Mouse (Mus musculus): ENCODE measurements around the gene Serpinb6b. TPM values are rescaled to one million over a fixed set of nuclear protein-coding genes. Genes with fewer than 3 reads are reported as not detected.
"Not testable (repeated sequence)": the region's sequence is repeated elsewhere in the genome, so short reads cannot be mapped to it uniquely, and the experiment has no call there.

Serpinb6b gene
- polyA plus RNA-seq, 1 experiment from 2014 or later = 2.1 TPM

DNA sequence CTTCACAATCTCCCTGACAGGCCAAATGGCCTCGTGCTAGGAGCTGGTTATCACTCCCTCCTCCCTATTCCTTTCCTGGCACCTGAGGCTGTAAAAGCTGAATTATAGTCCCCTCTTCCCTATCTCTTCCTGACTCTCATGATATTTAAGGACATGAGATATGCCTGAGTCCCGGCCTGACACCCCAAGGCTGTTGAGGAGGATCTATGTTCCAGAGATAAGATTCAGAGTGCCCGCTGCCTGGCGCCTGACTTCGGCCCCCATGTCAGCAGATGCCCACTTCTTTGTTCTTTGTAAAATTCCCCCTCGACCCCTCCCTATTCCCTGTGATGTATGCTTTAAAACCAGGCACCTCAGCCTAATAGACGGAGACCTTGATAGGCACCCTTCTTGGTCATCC is 6.5 kb upstream of the Serpinb6b start:
- ATAC-seq (ENCODE audit: insufficient number of reproducible peaks, insufficient read depth, low FRiP score, low TSS enrichment, low read depth); H3K36me3 ChIP-seq; H3K27ac ChIP-seq; H3K4me3 ChIP-seq; H3K27me3 ChIP-seq; H3K9ac ChIP-seq; H3K4me2 ChIP-seq; H3K9me3 ChIP-seq; H3K4me1 ChIP-seq: not testable (repeated sequence)
- WGBS = 91% methylated on average over 7 of the region's 7 CpGs

DNA sequence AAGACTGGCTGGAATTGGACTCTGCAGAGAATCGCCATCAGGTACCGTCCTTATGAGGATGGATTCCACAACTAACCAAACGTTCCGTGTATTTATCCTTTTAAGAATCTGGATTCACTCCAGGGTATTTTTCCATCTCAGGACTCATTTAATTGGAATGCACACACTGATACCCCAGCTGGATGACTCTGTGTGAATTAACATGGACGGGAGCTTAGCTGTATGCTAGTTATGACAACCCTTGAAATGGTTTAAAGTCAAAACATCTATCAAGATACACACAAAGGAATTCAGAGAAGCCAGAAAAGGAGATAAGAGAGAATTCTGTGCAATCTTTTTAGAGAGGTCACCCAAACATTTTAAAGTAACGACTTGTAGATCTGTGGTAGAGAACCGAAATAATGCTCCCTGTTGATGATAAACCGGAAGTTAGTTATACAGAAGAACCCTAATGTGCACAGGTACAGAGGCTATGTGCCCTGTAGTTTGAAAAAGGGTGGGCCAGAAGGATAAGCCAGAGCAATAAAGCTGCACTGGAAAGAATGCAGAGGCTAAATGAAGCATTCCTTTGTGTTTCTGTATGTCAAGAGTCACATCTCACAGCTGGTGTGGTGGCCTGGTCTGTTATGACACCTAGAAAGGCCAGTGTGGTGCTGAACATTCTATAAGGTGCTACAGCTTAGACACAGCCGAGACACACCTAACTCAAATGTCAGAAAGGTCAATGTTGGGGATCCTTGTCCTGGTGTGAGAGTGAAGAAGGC is 837 bp upstream of the Serpinb6b start:
- H3K4me3 ChIP-seq = no peak overlapping the region
- no peak overlapping the region for H3K9ac ChIP-seq
- H3K9me3 ChIP-seq = no peaks in the 10 kb centered on the region
- WGBS = 71% methylated on average over 9 of the region's 9 CpGs
- H3K4me2 ChIP-seq = no peak overlapping the region
- no peaks in the 10 kb centered on the region for H3K27me3 ChIP-seq
- H3K4me1 ChIP-seq = peaks cover 6% of the 10 kb centered on the region; the same call in 1 of the 2 replicates
- H3K36me3 ChIP-seq = no peaks in the 10 kb centered on the region
- ATAC-seq (ENCODE audit: insufficient number of reproducible peaks, insufficient read depth, low FRiP score, low TSS enrichment, low read depth) = no peak
- H3K27ac ChIP-seq = no peak overlapping the region

- WGBS = 48% methylated on average over 5 of the region's 5 CpGs
Measured at GRCm38 (mm10) chr13:32966116-32966515, 1.1 kb downstream of the Serpinb6b start.

GRCm38 (mm10) chr13:32967233-32967632 is 2.2 kb downstream of the Serpinb6b start:
- ATAC-seq (ENCODE audit: insufficient number of reproducible peaks, insufficient read depth, low FRiP score, low TSS enrichment, low read depth) = no peak
- no peak overlapping the region for H3K27ac ChIP-seq
- no peak overlapping the region for H3K9ac ChIP-seq
- no peaks in the 10 kb centered on the region for H3K9me3 ChIP-seq
- H3K4me2 ChIP-seq = no peak overlapping the region
- no peak overlapping the region for H3K4me3 ChIP-seq
- peaks cover 6% of the 10 kb centered on the region; the same call in 1 of the 2 replicates for H3K4me1 ChIP-seq
- no peaks in the 10 kb centered on the region for H3K27me3 ChIP-seq
- no peaks in the 10 kb centered on the region for H3K36me3 ChIP-seq

More at GRCm38 (mm10) chr13:32966116-32966515, 1.1 kb downstream of the Serpinb6b start:
- H3K4me2 ChIP-seq = no peak overlapping the region
- H3K4me3 ChIP-seq = no peak overlapping the region
- no peaks in the 10 kb centered on the region for H3K9me3 ChIP-seq
- peaks cover 6% of the 10 kb centered on the region; the same call in 1 of the 2 replicates for H3K4me1 ChIP-seq
- no peaks in the 10 kb centered on the region for H3K27me3 ChIP-seq
- ATAC-seq (ENCODE audit: insufficient number of reproducible peaks, insufficient read depth, low FRiP score, low TSS enrichment, low read depth) = no peak
- H3K9ac ChIP-seq = peak overlapping the region; percentile 27; the same call in 1 of the 2 replicates
- H3K27ac ChIP-seq = no peak overlapping the region
- H3K36me3 ChIP-seq = no peaks in the 10 kb centered on the region

DNA sequence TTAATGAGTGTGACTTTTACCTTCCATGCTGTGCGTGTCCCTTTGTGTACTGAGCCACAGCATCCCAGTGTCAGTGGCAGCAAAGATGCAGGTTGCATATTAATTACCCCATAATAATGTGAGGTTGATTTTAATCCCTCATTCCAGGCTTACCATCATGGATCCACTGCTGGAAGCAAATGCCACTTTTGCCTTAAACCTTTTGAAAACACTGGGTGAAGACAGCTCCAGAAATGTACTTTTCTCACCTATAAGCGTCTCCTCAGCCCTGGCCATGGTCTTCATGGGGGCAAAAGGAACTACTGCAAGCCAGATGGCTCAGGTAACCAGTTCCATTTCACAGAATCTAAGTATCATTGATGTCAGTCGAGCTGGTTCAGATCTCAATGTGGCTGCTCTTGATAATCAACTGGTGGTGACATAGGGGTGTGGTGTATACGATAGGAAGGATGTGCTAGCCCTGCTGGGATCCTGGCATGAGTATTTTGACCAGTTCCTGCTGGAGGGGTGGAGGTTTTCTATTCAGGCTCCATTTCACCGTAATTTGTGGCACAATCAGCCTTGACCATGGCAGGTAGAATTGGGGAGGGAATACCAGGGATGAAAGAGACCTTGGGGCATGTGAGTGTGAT is 3.5 kb downstream of the Serpinb6b start:
- Histone ChIP-seq H3K9ac (no peak overlapping the region), H3K36me3 (no peaks in the 10 kb centered on the region), H3K4me3 (no peak overlapping the region), H3K4me2 (no peak overlapping the region), H3K27me3 (no peaks in the 10 kb centered on the region), H3K9me3 (no peaks in the 10 kb centered on the region), H3K27ac (no peak overlapping the region), H3K4me1 (peaks cover 6% of the 10 kb centered on the region; the same call in 1 of the 2 replicates)
- WGBS = 69% methylated on average over 5 of the region's 5 CpGs
- no peak for ATAC-seq (ENCODE audit: insufficient number of reproducible peaks, insufficient read depth, low FRiP score, low TSS enrichment, low read depth)

DNA sequence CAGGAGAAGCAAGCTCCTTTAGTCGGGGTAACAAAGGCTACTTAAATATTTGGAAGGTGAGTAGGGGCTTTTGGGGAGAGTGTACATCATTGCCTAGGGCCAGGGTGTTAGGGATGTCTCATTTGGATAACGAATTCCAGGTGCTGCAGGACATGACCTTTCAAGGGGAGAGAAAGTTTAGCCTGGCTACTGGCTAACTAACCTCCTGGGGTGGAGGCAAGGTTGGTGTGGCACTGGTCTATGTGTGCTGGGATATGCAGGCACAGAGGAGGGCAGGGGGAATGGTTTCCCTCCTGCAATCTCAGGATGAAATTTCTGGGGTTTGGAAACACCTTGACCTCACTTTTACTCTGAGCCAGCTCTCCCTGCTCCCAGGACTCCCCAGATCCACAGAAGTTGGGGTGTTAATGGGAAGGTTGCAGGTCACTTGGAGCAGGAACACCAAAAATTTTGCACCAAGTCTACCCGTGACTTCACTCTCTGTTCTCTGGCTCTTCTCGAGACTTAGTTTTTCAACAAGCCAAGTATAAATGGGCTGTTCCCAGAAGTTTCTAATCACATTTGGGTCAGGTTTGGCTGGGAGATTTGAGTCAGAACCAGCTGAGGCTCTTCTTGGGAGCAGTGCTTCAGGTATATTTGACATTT is 4.1 kb downstream of the Serpinb6b start:
- Histone ChIP-seq H3K36me3 (no peaks in the 10 kb centered on the region), H3K4me1 (peaks cover 6% of the 10 kb centered on the region; the same call in 1 of the 2 replicates), H3K9ac (no peak overlapping the region), H3K4me3 (no peak overlapping the region), H3K27ac (no peak overlapping the region), H3K9me3 (no peaks in the 10 kb centered on the region), H3K4me2 (no peak overlapping the region), H3K27me3 (no peaks in the 10 kb centered on the region)
- 55% methylated on average over 4 of the region's 4 CpGs for WGBS
- no peak for ATAC-seq (ENCODE audit: insufficient number of reproducible peaks, insufficient read depth, low FRiP score, low TSS enrichment, low read depth)

GRCm38 (mm10) chr13:32969641-32970040 is 4.6 kb downstream of the Serpinb6b start:
- WGBS = 86% methylated on average over 1 of the region's 1 CpGs
- H3K9ac ChIP-seq = no peak overlapping the region
- no peaks in the 10 kb centered on the region for H3K36me3 ChIP-seq
- no peak overlapping the region for H3K4me3 ChIP-seq
- no peak for ATAC-seq (ENCODE audit: insufficient number of reproducible peaks, insufficient read depth, low FRiP score, low TSS enrichment, low read depth)
- H3K27ac ChIP-seq = no peak overlapping the region
- peaks cover 6% of the 10 kb centered on the region; the same call in 1 of the 2 replicates for H3K4me1 ChIP-seq
- no peaks in the 10 kb centered on the region for H3K9me3 ChIP-seq
- no peak overlapping the region for H3K4me2 ChIP-seq
- no peaks in the 10 kb centered on the region for H3K27me3 ChIP-seq

GRCm38 (mm10) chr13:32970776-32971175 is 5.8 kb downstream of the Serpinb6b start:
- no peak for ATAC-seq (ENCODE audit: insufficient number of reproducible peaks, insufficient read depth, low FRiP score, low TSS enrichment, low read depth)
- whole genome bisulfite sequencing = 83% methylated on average over 3 of the region's 3 CpGs

GRCm38 (mm10) chr13:32974268-32974667 is 9.3 kb downstream of the Serpinb6b start:
- Histone ChIP-seq H3K36me3 (no peaks in the 10 kb centered on the region), H3K9ac (no peak overlapping the region), H3K4me3 (no peak overlapping the region), H3K27ac (no peak overlapping the region), H3K9me3 (no peaks in the 10 kb centered on the region), H3K4me1 (no peaks in the 10 kb centered on the region), H3K4me2 (no peak overlapping the region), H3K27me3 (no peaks in the 10 kb centered on the region)
- ATAC-seq (ENCODE audit: insufficient number of reproducible peaks, insufficient read depth, low FRiP score, low TSS enrichment, low read depth) = no peak
- WGBS = 83% methylated on average over 2 of the region's 2 CpGs

More at GRCm38 (mm10) chr13:32970776-32971175, 5.8 kb downstream of the Serpinb6b start:
- Histone ChIP-seq H3K9me3 (no peaks in the 10 kb centered on the region), H3K4me3 (no peak overlapping the region), H3K4me2 (no peak overlapping the region), H3K9ac (no peak overlapping the region), H3K27me3 (no peaks in the 10 kb centered on the region), H3K27ac (no peak overlapping the region), H3K4me1 (no peaks in the 10 kb centered on the region), H3K36me3 (no peaks in the 10 kb centered on the region)

DNA sequence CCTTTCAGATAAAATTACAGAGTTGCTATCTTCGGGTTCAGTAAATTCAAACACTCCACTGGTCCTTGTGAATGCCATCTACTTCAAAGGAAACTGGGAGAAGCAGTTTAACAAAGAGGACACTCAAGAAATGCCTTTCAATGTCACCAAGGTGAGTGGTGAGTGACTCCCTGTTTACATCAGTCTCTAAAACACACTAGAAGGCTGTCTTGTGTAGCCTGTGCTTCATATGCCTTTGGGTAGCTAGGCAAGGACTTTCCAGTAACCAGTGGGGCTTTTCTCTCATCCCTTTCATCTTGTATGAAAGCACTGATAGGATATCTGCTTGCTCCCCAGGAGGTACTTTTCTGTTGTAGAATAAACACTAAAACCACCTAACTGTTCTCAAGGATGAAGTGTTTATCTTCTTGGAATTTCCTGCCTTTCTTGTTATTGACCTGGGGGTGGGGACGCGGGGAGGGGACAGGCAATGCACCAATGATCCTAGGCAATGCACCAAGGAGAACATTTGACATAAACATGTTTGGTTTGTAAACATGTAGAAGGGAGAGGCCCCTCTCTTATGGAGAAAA is 10.0 kb downstream of the Serpinb6b start:
- ATAC-seq (ENCODE audit: insufficient number of reproducible peaks, insufficient read depth, low FRiP score, low TSS enrichment, low read depth) = no peak
- Histone ChIP-seq H3K4me2 (no peak overlapping the region), H3K9me3 (no peaks in the 10 kb centered on the region), H3K36me3 (no peaks in the 10 kb centered on the region), H3K4me1 (no peaks in the 10 kb centered on the region), H3K4me3 (no peak overlapping the region), H3K27ac (no peak overlapping the region), H3K27me3 (no peaks in the 10 kb centered on the region), H3K9ac (no peak overlapping the region)
- WGBS = 69% methylated on average over 3 of the region's 3 CpGs

DNA sequence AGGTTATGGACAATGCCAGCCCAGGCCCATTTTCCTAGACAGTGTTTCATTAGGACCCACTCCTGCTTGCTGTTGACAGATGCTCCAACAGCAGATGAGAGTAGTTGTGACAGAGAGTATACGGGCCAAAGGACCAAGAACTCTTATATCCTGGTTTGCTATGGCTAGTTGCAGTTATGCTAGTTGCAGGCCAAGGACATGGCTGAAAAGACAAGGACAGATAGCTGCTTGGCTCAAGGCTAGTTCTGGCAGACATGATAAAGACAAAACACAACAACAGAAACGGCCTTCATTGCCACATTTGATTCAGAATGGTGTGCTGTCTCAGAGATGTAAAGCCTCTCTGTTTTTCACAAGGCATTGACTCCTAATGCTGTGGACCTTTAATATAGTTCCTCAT is 10.7 kb downstream of the Serpinb6b start:
- Histone ChIP-seq H3K27me3 (no peaks in the 10 kb centered on the region), H3K4me3 (no peak overlapping the region), H3K4me1 (no peaks in the 10 kb centered on the region), H3K36me3 (no peaks in the 10 kb centered on the region), H3K9ac (no peak overlapping the region), H3K27ac (no peak overlapping the region), H3K4me2 (no peak overlapping the region), H3K9me3 (no peaks in the 10 kb centered on the region)
- ATAC-seq (ENCODE audit: insufficient number of reproducible peaks, insufficient read depth, low FRiP score, low TSS enrichment, low read depth) = no peak
- WGBS = 85% methylated on average over 2 of the region's 2 CpGs
